Mouse (Mus musculus): ENCODE results near the gene Rcc2. TPM values are rescaled to one million over a fixed set of nuclear protein-coding genes. Genes with fewer than 3 reads are reported as not detected.
A peak's percentile ranks its signal among the peaks of the same experiment; 100 is the strongest.

Rcc2 gene
- total RNA-seq, 2 experiments from 2014 or later = 12.2 to 14.9 TPM

DNA sequence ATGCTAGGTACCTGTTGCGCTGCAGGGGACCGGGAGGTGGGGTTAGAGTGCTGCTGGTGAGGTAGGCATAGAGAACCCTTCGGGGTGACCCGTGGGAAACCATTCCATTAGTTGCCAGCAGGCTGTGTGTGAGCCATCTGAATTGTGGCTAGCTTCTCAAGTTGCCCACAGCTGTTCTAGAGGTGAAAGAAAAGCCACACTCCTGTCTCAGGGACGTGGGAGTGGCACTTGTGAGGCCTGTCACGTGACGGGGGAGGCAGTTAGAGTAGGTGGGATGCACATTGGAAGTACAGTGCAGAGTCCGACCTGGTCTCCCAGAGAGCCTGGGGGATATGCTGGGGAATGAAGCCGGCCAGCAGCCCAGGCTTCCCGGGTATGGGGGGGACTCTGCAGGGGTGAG lies 9.3 kb downstream of the Rcc2 start:
- DNase-seq = no peak

DNA sequence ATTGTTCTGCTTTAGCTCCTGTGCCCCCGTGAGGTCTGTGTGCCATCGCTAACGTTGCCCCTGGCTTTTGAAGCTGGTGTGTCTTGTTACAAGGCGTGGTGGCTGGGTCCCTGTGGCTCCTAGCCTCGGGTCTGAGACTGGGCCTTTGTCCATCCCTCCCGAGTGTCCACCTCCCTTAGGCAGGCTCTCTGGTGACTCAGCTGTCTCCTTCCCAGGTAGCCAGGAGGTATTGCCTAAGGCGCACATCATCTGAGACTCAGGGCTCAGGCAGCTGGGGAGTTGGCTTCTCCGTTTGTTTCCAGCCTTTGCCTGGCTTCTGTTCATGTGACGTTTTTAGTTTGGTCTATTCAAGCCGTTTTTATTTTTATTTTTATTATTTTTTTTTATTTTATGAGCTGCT lies 10.4 kb downstream of the Rcc2 start:
- DNase-seq = no peak

DNA sequence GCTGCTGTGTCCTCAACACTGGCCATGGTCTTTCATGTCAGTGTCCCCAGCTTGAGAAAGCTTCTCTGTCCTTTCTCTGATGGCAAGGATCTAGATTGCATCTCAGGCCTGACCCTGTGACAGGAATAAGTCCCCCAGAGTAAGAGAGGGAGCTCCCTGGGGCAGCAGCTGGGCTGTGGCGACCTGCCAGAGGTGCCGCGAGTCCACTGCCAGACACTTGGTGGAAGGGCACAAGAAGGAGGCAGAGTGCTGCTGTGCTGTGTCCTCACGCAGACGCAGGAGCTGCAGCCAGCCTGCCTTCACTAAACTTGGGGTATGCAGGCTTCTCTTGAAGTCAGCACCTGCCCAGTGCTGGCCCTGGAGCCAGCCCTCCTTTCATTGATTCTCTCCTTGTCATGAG lies 11.0 kb downstream of the Rcc2 start:
- peak; percentile 39 to 40 for DNase-seq

DNA sequence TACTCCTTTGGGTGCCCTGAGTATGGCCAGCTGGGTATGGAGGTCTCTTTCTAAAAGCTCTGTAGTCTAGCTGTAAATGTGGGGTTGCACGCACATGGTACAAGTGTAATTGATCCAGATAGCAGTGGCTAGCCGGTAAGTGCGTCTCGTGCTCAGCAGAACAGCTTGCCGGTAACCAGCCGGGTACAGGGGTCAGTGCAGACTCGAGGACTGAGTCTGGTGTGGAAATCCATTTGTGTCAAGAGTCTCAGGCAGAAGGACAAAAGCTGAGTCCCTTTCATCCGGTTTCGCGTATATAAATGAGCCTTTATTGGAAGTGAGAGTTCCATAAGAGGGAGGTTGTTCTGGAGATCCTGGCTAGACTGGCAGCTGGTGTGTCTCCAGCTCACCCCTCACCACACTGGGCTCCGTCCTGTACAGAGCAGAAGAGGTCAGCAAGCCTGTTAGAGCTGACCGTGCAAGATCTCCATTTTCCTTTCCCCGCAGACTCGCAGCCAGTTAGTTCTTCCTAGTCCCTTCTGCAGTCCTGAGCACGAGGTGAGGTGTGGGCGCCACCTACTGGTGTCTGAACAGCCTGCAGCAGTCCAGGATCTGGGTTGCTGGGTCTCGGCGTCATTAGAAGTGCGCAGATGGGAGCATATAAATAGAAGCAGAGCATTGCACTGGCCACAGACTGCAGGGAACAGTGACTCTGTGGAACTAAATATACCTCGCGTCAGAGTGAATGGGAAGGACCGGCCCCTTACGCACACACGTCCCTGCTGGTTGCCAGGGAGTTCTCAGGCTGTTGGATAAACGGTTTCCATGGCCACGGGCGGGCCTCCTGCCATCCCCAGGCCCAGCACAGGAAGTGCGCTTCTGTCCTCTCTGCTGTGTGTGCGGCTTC lies 13.4 kb downstream of the Rcc2 start:
- DNase-seq = peak; percentile 96

DNA sequence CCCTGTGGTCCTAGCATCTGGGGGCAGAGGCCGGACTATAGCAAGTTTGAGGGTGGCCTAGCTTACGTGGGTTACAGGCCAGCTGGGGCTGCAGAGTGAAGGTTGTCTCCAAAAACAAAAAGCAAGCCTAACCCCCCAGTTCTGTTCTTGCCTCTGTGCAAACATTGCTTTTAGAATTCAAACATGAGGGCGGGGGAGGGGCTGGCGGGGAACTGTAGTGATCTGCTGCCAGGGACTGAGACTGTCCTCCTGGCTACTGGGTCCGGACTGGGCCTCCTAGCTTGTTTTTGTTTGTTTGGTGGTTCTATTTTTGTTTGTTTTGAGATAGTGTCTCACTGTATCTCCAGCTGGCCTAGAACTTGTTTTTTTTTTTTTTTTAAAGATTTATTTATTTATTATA lies 14.2 kb downstream of the Rcc2 start:
- no peak for DNase-seq

DNA sequence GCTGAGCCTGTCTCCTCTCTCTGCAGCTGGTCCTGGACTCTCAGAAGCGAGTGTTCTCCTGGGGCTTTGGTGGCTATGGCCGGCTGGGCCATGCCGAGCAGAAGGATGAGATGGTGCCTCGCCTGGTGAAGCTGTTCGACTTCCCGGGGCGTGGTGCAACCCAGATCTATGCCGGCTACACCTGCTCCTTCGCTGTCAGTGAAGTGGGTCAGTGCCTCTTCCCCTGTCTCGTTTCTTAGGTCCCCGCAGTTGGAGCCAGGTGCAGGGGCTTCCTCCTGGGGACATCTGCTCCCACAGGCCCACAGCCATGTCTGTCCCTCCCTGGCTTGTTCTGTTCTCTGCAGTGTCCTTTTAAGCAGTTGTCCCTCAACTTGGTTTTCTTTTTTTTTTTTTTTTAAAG lies 16.7 kb downstream of the Rcc2 start:
- no peak for DNase-seq

DNA sequence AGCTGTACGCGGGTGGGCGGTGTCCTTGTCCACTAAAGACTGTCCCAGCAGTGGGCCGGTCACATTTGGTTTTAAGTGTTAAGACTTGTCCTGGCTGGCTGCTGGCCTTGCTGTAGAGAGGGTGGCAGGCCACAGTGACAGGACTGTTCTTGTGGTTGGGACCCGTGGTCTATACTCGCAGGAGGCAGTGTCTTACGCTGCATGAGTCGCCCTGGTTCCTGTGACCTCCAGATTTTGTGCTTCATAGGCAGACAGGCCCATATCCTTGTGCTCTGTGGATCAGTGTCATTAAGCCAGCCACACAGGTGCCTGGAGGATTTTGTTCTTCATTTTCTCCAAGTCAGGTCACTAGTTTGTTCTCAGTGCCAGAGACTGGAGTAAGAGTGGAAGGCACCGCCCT lies 18.1 kb downstream of the Rcc2 start:
- no peak for DNase-seq

DNA sequence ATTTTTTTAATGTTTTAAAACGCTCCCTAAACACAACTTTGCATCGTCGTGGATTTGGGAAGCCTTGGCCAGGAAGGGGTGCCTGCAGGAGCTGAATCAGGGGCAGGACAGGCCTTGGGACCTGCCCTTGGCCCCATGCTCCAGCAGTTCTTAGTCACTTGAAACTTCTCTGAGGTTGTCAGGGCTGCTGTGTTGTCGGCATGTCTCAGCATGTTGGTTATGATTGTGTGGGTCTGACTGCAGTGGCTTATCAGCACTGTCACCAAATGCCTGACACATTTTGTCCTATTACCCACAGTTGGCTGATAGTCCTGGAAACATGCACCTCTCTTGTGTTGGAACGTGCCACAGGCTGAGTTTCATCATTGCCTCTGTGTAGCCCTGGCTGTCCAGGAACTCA lies 19.8 kb downstream of the Rcc2 start:
- no peak for DNase-seq

DNA sequence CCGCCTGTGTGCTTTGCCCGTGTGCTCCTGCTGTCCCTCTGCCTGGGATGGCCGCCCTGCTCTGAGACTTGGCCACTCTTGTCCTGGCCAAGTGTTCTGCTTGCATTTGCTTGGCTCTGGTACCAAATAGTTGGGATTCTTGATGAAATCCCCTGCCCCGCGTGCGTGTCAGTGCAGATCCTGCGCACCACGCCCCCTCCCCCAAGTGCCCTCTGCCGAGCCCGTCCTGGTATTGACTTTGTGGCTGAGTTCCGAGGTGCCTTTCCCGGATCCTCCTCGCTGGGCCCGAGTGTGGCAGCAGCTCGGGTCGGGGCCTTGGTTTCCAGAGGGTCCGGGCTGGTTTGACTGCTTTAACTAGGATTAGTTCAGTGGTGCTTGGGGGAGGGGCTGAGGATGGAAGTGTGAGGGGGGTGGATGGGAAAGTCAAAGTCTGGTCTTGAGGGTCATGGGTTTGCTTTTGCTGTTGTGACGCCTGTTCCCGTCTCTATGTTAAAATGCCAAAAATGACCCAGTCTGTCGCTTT lies 21.7 kb downstream of the Rcc2 start:
- DNase-seq = no peak

DNA sequence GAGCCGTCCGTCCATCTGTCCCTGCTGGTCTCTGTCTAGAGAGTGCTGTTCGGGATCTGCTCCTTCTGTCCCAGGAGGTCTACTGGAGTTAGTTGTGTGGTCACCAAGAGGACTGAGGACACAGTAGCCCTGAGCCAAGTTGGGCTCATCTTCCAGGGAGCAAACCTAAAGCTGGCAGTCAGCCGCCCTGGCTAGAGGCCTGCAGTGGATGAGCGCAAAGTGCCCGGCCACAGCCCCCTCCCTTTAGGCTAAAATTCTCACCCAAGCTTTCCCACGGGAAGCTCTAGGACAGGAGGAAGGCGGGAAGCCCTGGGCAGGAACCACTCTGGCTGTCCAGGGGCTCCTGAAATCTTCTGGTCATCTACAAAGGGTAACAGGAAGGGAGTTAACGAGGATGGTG lies 22.4 kb downstream of the Rcc2 start:
- DNase-seq = no peak

DNA sequence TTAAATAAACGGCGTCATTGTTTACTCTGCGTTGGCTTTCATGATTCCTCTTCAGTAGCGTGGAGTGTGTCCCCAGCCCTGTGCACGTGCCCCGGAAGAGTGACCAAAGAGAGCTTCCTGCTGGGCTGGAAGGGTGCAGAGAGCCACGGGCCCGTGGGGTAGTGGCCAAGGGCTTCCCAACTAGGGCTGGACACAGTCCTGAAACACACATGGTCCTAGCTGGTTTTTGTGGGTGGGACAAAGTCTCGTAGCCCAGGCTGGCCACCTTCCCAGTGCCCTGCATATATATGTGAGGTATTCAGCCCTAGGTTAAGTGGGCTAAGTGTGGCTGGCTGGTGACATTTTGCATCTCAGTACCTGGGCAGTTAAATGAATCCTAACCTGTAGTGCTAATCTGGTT lies 22.9 kb downstream of the Rcc2 start:
- DNase-seq = no peak

DNA sequence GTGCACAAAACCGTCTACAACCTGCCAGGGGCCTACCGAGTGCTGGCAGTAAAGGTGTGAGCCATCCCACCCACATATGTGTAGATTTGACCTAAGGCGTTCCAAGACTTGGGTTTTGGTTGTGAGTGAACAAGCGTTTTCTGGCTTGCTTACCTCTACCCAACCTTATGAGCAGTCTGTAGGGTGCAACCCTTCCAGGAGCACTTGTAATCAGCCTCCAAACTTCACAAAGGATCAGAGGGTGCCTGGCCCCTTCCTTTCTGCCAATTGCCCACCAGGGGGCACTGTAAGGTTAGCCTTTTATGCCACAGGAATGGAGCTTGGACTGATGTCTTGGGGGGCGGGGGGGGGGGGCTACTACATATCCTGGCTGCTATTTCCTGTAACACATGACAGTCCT lies 23.5 kb downstream of the Rcc2 start:
- peak in 1 of 2 experiments; percentile 53 for DNase-seq

DNA sequence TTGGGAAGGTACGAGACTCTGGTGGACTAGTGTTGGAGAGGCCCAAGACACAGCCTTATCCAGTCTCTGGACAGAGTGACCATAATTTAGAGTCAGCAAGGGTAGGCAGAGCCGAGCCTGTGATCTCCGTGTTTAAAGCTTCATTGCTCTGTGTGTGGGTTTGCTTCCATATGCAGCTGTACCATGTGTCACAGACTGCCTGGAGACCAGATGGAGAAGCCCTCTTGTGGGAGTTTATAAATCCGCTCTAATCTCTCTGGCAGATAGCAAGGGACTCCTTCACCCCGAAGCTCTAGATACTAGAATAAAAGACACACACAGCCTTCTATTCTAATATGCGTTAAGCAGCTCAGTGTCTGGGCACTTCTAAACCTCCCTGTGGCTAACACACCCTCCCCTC lies 24.4 kb downstream of the Rcc2 start:
- no peak for DNase-seq

DNA sequence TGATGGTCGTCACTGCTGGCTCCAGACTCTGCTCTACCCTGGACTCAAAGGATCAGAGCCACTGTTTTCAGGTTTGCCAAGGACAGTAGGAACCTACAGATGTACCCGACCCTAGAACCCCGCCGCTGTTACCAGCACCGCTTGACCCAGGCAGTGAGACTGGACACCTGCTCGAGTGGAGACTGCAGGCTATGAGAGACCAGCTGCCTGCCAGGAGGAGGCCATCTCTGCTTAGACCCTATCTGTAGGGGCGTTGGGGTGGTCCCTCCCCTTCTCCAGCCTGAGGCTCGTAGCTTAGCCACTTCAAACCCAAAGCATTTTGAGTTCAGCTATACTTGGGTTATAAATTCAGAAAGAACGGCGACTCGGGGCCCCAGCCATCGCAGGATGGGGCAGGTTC lies 26.6 kb downstream of the Rcc2 start:
- no peak for DNase-seq

DNA sequence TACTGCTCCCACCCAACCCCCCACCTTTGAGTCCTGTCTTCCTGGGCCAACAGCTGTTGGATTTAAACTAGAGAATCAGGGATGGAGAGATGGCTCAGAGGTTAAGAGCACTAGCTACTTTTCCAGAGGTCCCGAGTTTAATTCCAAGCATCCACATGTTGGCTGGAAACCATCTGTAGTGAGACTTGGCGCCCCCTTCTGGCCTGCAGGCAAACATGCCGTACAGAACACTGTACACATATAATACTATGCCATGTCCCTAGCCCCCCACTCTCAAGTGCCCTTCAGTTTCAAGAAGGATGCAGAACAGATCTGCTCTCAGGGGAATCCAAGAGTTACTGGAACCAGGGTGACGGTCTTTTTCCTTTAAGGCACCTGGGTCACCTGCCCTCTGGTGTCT lies 31.3 kb downstream of the Rcc2 start:
- DNase-seq = no peak

DNA sequence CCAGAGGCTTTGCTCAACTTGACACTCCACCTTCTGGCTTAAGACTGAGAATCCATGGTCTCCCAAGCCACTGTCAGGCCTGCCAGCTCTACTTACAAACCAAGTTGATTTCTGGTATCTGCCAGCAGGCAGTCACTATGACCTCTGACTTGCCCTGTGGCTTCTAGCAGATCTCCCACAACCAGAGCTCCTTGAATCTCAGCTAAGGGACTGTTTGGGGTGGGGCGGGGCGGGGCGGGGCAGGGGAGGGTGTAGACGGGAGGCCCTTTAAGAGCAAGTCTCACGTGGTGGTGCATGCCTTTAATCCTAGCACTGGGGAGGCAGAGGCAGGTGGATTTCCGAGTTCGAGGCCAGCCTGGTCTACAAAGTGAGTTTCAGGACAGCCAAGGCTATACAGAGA lies 32.5 kb downstream of the Rcc2 start:
- no peak for DNase-seq

DNA sequence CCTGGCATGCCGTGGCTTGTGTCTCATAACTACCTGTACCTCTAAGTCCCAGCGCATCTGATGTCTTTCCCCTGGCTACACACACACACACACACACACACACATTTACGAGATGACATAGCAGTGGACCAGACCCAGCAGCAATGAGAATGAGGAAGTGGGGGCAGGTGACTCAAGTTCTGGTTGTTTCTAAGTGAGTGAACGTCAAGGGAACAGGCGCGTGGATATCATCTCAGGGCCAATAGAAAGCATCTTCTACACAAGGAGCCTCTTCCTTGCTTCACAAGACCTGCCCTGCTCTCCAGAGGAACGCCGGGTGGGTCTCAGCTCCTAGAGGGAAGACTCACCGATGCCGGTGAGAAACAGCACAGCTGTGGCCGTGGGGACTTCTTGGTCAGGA lies 40.3 kb downstream of the Rcc2 start:
- DNase-seq = no peak

DNA sequence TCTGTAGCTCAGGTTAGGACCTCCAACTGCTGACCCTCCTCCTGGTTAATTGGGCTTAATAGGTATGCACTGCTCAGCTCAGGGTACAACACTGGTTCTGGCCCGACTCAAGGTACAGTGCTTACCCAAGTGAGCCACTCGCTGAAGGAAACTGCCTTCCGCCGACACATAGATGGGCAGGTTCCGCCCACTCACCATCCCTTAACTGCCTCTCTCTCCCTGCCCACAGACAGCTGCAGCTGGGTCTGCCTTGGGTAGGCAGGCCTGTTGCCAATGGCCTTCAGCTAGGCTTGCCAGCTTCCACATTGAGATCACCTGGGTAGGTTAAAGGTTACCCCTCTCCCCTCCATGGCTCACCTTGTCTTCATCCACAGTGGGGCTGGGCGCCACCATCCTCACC lies 41.1 kb downstream of the Rcc2 start:
- no peak for DNase-seq

DNA sequence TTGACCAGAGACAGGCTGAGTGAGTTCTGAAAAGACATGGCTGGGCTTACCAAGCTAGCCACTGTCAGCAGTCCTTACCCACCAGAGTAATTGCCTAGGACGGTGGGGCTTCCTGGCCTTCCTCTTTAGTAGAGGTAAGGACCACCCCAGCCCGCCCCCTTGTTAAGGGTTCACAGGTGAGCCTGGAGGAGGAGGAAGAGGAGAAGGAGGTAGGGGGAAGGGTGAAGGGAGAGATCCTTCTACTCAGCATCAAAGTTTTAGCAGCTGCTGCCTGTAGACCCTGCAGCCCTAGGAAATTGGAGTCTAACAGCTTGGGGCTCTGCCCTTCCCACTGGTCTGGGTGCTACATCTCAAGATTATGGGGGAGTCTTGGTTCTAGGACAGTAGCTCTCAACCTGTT lies 42.2 kb downstream of the Rcc2 start, which contains the start of gene Padi6:
Gene Padi6 (minus strand): TSS at position 101 of the 400 bp plus-strand sequence.
- no peak for DNase-seq

DNA sequence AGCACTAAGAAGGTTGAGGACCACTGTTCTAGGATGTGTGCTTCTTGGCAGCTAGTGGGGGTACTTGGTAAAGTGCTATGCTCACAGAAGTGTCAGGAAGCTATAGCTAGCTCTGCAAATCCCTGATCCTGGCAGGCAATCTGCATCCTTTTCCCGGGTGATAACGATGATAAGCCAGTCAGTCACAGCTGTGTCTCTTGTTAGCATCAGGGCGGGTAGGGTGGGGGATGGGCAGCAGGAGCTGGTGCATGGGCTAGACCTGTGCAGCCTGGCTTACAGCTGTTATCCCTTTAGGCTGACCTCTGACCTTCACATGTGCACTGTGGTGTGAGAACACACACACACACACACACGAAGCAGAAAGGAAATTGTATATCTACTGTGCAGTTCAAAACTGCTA lies 42.7 kb downstream of the Rcc2 start:
- DNase-seq = no peak

DNA sequence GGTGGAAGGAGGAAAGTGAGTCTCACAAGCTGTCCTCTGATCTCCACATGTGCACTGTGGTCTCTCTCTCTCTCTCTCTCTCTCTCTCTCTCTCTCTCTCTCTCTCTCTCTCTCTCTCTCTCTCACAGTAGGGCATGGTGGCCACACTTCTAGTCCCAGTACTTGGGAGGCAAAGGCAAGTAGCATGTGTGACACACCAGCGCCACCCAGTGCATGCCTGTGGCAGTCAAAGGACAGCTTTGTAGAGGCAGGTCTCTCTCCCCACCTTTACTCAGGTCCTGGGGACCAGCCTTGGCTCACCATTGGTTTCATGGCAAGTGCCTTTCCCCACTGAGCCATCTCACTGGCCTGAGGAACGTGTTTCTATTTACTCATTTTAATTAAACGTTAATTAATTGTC lies 44.3 kb downstream of the Rcc2 start:
- DNase-seq = peak in 1 of 2 experiments; percentile 36

DNA sequence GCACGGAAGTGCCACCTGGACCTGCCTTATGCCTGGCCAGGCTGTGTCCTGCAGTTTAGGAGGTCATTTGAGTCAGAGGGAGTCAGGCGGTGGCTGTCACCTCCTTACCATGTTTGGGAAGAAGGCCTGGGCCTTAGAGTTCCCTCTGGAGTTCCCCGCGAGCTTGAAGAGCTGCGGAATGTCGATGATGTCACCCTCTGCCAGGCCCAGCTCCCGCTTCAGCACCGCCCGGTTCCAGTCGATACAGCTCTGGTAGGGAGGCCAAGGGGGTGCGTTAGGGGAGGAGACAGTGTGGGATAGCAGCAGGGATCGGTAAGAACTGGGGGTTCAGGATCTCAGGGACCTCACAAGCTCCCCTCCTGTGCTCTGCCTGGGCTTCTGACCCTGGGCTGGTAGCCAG lies 47.6 kb downstream of the Rcc2 start:
- DNase-seq = peak; percentile 12 to 36

DNA sequence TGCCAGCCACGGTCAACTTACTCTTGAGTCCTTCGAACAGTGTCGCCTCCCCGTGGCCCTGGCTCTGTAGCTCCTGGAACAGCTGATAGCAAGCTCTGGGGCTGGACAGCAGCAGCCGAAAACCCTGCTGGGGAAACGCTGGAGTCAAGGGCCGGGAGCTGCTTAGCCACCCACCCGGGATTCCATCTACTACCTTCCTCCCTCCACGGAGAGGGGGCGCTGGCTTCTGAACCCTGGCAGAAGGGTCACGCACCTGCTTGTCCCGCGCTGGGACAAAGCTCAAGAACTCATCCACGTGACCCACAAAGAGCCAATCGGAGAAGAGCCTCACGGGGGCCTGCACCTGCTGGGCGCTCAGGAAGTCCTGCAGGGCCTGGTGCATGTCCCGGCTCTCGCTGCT lies 50.0 kb downstream of the Rcc2 start:
- no peak for DNase-seq

DNA sequence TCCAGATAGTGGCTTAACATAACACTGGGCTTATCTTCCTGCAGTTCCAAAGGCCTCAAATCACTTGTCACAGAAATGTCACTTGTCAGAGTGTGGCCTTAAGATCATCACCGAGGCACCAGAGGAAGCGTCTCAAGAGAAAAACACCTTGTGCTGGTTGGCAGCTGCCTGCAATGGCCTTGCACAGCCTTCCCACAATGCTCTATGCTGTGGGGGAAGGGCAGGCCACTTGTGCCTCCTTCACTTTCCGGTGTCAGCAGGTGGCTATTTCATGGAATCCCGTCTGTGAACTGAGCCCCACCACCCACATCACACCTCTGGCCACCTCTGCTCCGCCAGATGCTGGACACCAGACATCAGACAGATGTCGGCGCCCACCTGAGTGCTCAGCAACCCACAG lies 53.0 kb downstream of the Rcc2 start:
- no peak for DNase-seq

Measured in heart, adult 18-20 months (tissue).